Mouse (Mus musculus): ENCODE measurements around the gene Tmem191c. TPM values are rescaled to one million over a fixed set of nuclear protein-coding genes. Genes with fewer than 3 reads are reported as not detected.

Gene Tmem191c
- 4.8 and 9.6 TPM in 2 replicates for polyA plus RNA-seq (2012; rRNA removed; ENCODE audit: low replicate concordance)

DNA sequence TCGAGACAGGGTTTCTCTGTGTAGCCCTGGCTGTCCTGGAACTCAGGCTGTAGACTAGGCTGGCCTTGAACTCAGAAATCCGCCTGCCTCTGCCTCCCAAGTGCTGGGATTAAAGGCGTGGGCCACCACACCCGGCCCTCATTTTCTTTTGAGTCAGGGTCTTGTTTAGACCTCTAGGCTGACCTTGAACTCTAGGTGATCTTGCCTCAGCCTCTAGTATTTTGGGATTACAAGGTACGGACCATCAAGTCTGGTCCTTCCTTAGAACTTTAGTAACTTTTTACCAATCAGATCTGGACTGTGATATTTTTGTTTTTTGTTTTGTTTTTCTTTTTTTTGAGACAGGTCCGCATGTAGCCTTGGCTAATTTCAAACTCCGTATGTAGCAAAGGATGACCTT lies at the start of gene Tmem191c:
Tmem191c (plus strand) TSS at position 357 of the 400 bp plus-strand sequence.

DNA sequence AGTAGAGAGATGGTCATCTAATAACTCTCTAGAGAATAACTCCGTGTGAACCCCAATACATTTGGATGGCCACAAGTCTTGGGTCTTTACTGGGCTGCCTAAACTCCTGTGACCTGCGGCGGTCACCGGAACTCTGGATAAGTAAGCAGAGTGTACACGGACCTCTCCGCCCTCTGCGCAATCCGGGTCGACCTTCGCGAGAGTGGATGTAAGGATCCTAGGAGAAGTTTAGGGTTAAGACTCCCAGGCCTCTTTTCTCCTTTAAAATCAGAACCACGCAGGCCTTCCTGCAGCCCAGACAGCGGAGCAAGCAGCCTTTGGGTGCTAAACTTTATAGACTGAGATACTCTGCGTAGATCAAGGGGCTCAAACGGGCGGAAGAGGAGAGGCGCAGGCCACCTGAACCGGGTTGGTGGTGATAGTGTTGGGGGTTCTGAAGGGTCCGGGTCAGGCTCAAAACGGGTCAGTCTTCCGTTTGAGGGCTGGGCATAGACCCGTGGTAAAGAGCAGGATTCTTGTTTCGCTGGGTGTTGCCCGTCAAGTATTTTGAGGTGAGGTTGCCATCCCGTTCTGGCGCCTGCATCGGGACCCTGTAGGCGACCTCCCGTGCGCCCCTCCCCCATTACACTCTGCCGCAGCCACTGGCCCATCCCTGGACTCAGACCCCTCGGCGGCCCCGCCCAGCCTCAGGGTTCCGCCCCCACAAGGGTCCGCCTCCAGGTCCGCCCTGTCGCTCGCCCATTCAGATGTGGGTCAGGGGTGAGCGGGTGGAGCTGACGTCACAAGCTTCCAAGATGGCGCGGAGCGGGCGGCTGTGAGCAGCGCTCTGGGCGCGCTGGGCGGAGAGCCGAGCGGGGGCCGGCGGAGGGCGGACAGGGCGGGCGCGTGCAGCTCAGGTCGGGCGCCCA lies 42.8 kb upstream of the Tmem191c start, which contains the start of gene Hic2:
Hic2 (plus strand) TSS at position 779 of the 908 bp plus-strand sequence.

DNA sequence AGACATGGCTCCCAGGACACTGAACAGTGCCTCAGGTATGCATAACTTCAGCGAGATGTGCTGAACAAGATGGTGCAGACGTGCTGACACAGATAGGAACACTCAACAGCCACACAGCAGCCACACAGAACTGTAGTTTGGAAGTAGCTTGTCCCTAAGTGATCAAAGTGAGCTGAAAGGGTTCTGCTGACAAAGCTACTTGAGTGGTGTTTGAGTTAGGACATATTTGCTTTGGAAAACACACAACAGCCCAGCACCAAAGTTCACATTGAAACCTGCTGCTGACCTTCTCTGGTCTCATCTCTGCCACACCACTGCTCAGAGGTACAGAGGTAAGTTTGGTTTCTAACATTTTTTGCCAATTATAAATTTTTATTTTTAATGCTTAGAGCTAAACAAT lies 55.2 kb downstream of the Tmem191c start, which contains the start of gene Serpind1:
Serpind1 (plus strand) TSS at position 256 of the 400 bp plus-strand sequence.

Other genes with a start within 250 kb of the Tmem191c start
- 3.7 and 3.9 TPM in 2 replicates for gene Ypel1, start 206.4 kb upstream of the Tmem191c start, polyA plus RNA-seq (2012; rRNA removed; ENCODE audit: low replicate concordance)
- gene Ppil2, start 164.8 kb upstream of the Tmem191c start, polyA plus RNA-seq (2012; rRNA removed; ENCODE audit: low replicate concordance) = 85.9 and 113 TPM in 2 replicates
- 0.30 and 2.3 TPM in 2 replicates for gene 2610318N02Rik, start 150.9 kb upstream of the Tmem191c start, polyA plus RNA-seq (2012; rRNA removed; ENCODE audit: low replicate concordance)
- 19.6 and 41.8 TPM in 2 replicates for gene Sdf2l1, start 143.7 kb upstream of the Tmem191c start, polyA plus RNA-seq (2012; rRNA removed; ENCODE audit: low replicate concordance)
- gene Ydjc, start 131.5 kb upstream of the Tmem191c start, polyA plus RNA-seq (2012; rRNA removed; ENCODE audit: low replicate concordance) = 1.7 and 16.6 TPM in 2 replicates
- 0.33 and 1.3 TPM in 2 replicates for gene Ccdc116, start 128.8 kb upstream of the Tmem191c start, polyA plus RNA-seq (2012; rRNA removed; ENCODE audit: low replicate concordance)
- gene Ube2l3, start 73.4 kb upstream of the Tmem191c start, polyA plus RNA-seq (2012; rRNA removed; ENCODE audit: low replicate concordance) = 65.1 and 66.8 TPM in 2 replicates
- gene Rimbp3, start 67.5 kb upstream of the Tmem191c start, polyA plus RNA-seq (2012; rRNA removed; ENCODE audit: low replicate concordance) = 0.03 TPM in 1 of 2 replicates, not detected in the other
- 1.8 and 3.8 TPM in 2 replicates for gene Hic2, start 42.5 kb upstream of the Tmem191c start, polyA plus RNA-seq (2012; rRNA removed; ENCODE audit: low replicate concordance)
- 0.24 and 0.80 TPM in 2 replicates for gene Serpind1, start 55.3 kb downstream of the Tmem191c start, polyA plus RNA-seq (2012; rRNA removed; ENCODE audit: low replicate concordance)
- 8.2 and 8.6 TPM in 2 replicates for gene Snap29, start 129.9 kb downstream of the Tmem191c start, polyA plus RNA-seq (2012; rRNA removed; ENCODE audit: low replicate concordance)
- 80.1 and 84.9 TPM in 2 replicates for gene Pi4ka, start 130.2 kb downstream of the Tmem191c start, polyA plus RNA-seq (2012; rRNA removed; ENCODE audit: low replicate concordance)
- 28.3 and 53.1 TPM in 2 replicates for gene Crkl, start 175.9 kb downstream of the Tmem191c start, polyA plus RNA-seq (2012; rRNA removed; ENCODE audit: low replicate concordance)
- 0.24 and 0.90 TPM in 2 replicates for gene Aifm3, start 213.5 kb downstream of the Tmem191c start, polyA plus RNA-seq (2012; rRNA removed; ENCODE audit: low replicate concordance)
- 255 and 288 TPM in 2 replicates for gene Lztr1, start 232.6 kb downstream of the Tmem191c start, polyA plus RNA-seq (2012; rRNA removed; ENCODE audit: low replicate concordance)

Measured in subcutaneous adipose tissue, adult 2 months (tissue).